Mouse (Mus musculus): ENCODE measurements around the gene Plau. TPM values are rescaled to one million over a fixed set of nuclear protein-coding genes. Genes with fewer than 3 reads are reported as not detected.
A peak's percentile ranks its signal among the peaks of the same experiment; 100 is the strongest.

Gene Plau
- 1 to 10 TPM; 6.5 to 9.6 TPM for total RNA-seq (2021)
- long read RNA-seq, experiment 1: 0 reads
- long read RNA-seq, experiment 2: 0 reads

GRCm38 (mm10) chr14:20836171-20836904 is at the start of gene Plau:
Gene Plau (plus strand): TSS chr14:20836660.
- no peak for TF ChIP-seq CTCF (IDR thresholded peaks at IDR 0.05)
- peak within 1 kb of the TSS; percentile 62 for H3K4me3 ChIP-seq
- peak within 1 kb of the TSS; percentile 76 for H3K27ac ChIP-seq
- intact Hi-C loops (cut with DNase I): no loop called here
- peak; percentile 37 to 45 for DNase-seq (ENCODE audit: extremely low spot score in 1 of 2, low spot score in 2 of 2)

DNA sequence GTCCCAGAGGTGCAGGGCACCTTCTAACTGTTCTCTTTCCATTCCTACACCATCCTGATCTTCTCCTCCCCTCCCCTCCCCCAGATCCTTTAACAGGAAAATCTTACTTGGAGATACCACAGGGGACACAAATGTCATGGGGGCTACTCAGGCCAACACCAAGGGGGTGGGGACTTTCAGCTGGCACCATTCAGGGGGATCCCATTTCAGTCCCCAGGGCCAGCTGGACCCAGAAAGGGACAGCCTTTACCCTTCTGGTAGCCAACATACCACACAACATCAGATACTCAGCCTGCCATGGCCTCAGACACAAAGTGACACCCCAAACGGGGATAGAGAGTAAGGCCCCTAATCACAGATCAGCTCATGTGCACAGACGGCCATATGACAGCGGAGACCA is 48.3 kb upstream of the Plau start:
- intact Hi-C loops (cut with DNase I): no loop called here
- DNase-seq (ENCODE audit: extremely low spot score in 1 of 2, low spot score in 2 of 2): no peak
- Histone ChIP-seq H3K27ac (no peak overlapping the region), H3K4me3 (no peak overlapping the region)
- TF ChIP-seq CTCF (IDR thresholded peaks at IDR 0.05): no peak

DNA sequence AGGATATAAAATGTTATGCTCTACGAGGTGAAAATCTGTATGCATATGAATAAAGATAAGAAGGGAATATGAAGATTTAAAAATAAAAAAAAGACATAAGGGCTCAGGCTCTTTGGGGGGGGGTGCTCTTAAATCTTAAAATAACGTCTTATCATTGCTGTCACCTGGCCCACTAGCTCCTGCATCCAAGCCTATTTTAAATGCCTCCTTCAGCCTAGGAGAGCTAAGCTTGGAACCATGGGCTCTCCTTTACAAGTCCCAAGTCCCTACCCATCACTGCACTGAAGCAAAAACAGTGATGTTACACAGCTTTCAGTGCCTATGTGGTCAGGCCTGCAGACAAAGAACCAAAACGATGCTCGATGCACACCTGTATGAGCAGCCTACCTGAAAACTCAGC is 46.9 kb upstream of the Plau start:
- Histone ChIP-seq H3K4me3 (peak overlapping the region; percentile 94), H3K27ac (peak overlapping the region; percentile 91)
- TF ChIP-seq CTCF (IDR thresholded peaks at IDR 0.05): no peak
- intact Hi-C loops (cut with DNase I): no loop called here
- no peak for DNase-seq (ENCODE audit: extremely low spot score in 1 of 2, low spot score in 2 of 2)

GRCm38 (mm10) chr14:20790445-20790844 is 46.0 kb upstream of the Plau start:
- H3K27ac ChIP-seq: peak overlapping the region; percentile 91
- TF ChIP-seq CTCF (IDR thresholded peaks at IDR 0.05): no peak
- intact Hi-C loops (cut with DNase I): no loop called here
- DNase-seq (ENCODE audit: extremely low spot score in 1 of 2, low spot score in 2 of 2): no peak
- H3K4me3 ChIP-seq: peak overlapping the region; percentile 94

GRCm38 (mm10) chr14:20790996-20791395 is 45.5 kb upstream of the Plau start:
- intact Hi-C loops (cut with DNase I): no loop called here
- Histone ChIP-seq H3K4me3 (peak overlapping the region; percentile 94), H3K27ac (peak overlapping the region; percentile 91)
- DNase-seq (ENCODE audit: extremely low spot score in 1 of 2, low spot score in 2 of 2): peak in 1 of 2 experiments; percentile 43
- no peak for TF ChIP-seq CTCF (IDR thresholded peaks at IDR 0.05)

GRCm38 (mm10) chr14:20791511-20792242 is 44.8 kb upstream of the Plau start:
- intact Hi-C loops (cut with DNase I): no loop called here
- peak in 1 of 2 experiments; percentile 46 for DNase-seq (ENCODE audit: extremely low spot score in 1 of 2, low spot score in 2 of 2)
- Histone ChIP-seq H3K4me3 (peak overlapping the region; percentile 94), H3K27ac (peak overlapping the region; percentile 91)
- TF ChIP-seq CTCF (IDR thresholded peaks at IDR 0.05): peak; percentile 48

DNA sequence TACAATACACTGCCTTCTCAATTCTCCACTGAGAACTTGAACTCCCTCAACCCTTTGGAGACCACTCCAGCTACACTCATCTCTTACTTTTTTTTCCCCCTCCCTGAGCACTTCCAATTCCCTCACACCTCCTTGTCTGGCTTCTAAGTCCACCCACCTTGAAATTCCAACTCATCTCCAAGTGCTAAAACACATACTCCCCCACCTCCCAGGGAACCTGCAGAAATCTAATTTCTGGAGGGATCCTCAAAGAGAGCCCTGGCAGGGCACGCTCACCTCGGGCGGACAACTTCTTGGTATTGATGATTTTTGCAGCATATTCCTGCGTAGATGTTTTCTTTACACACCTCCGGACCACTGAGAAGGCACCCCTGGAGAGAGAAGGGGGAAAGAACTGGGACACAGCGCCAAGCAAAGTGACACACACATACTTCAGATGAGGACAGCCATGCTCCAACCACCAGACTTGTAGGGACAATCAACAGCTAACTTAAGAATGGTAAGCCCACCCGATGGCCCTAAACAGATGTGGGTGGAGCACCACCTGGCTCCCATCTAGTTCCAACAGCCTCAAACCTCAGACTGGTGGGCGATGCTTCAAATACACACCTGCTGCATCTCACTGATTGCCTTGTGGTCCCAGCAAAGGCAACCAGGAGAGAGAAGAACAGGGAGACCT is 44.1 kb upstream of the Plau start:
- Histone ChIP-seq H3K27ac (peak overlapping the region; percentile 91), H3K4me3 (peak overlapping the region; percentile 94)
- TF ChIP-seq CTCF (IDR thresholded peaks at IDR 0.05): no peak
- peak in 1 of 2 experiments; percentile 43 for DNase-seq (ENCODE audit: extremely low spot score in 1 of 2, low spot score in 2 of 2)
- intact Hi-C loops (cut with DNase I): no loop called here

DNA sequence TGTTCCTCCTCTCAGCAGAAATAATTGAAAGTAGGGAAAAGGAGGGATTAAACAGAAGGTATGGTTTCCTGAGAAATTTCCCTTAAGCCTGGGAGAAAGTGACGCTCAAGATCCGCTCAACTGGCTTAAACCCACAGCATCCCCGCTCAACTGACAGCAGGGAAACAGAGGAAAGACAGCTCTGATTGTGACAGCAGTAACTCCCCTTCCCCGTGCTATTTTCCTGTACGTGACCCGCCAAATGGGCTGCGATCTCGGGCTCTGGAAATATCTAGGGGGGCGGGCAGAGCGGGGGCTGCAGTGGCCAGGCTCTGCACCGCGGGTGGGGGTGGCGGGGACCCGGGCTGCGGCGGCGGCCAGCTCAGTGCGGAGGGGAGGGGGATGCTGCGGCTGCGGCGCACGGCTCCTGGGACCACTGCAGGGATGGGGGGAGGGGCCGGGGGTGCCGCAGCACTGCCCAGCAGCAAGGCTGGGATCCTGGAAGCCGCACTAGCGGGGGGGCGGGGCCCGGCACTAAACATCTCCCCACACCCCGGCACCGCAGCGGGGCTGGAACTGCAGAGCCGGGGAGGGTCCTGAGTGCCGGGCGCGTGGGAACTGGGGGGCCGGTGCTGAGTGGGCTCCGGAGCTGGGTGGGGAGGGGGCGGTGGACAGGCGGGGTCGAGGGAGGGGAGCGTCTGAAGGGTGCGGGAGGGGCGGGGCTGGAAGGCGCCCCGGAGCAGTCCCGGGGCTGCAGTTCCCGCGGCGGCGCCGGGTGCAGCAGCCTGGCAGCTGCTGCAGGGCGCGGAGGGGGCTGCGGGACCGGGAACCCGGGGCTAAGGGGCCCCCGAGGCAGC is 43.3 kb upstream of the Plau start:
- peak overlapping the region; percentile 94 for H3K4me3 ChIP-seq
- intact Hi-C loops (cut with DNase I): no loop called here

GRCm38 (mm10) chr14:20793758-20794531 is 42.5 kb upstream of the Plau start, which contains the start of gene Camk2g:
Gene Camk2g (minus strand): TSS chr14:20794088.
- peak; percentile 67 to 78 for DNase-seq (ENCODE audit: extremely low spot score in 1 of 2, low spot score in 2 of 2)
- peak; percentile 17; the same call in 1 of the 2 replicates for TF ChIP-seq CTCF (IDR thresholded peaks at IDR 0.05)
- intact Hi-C loops (cut with DNase I): no loop called here
- peak within 1 kb of the TSS; percentile 94 for H3K4me3 ChIP-seq
- H3K27ac ChIP-seq: peak within 1 kb of the TSS; percentile 91

More for the DNA sequence above, 43.3 kb upstream of the Plau start:
- peak in 1 of 2 experiments; percentile 42 for DNase-seq (ENCODE audit: extremely low spot score in 1 of 2, low spot score in 2 of 2)
- no peak for TF ChIP-seq CTCF (IDR thresholded peaks at IDR 0.05)
- H3K27ac ChIP-seq: peak overlapping the region; percentile 91

GRCm38 (mm10) chr14:20794589-20794988 is 41.9 kb upstream of the Plau start:
- no peak for DNase-seq (ENCODE audit: extremely low spot score in 1 of 2, low spot score in 2 of 2)
- TF ChIP-seq CTCF (IDR thresholded peaks at IDR 0.05): no peak
- Histone ChIP-seq H3K27ac (peak overlapping the region; percentile 86), H3K4me3 (peak overlapping the region; percentile 94)
- intact Hi-C loops (cut with DNase I): no loop called here

All from left cerebral cortex, adult 2 months (tissue).